Mouse (Mus musculus) liver, embryonic 16.5 days (tissue): ENCODE measurements around the gene Ikbkg. TPM values are rescaled to one million over a fixed set of nuclear protein-coding genes. Genes with fewer than 3 reads are reported as not detected.
"Not testable (repeated sequence)": the region's sequence is repeated elsewhere in the genome, so short reads cannot be mapped to it uniquely, and the experiment has no call there.

Source experiments
- ATAC-seq: fragments of 200-750 bp; cut with Nextera tagmentation; 2 replicates; pipeline ENCODE4 v1.8.0; 2017; ENCODE audit warnings: low read depth, mild to moderate bottlenecking, moderate number of reproducible peaks, moderate library complexity
- H3K27ac ChIP-seq: fragments of 300-500 bp; sonication (generic); 2 replicates; pipeline ENCODE4 v1.5.1; 2014; ENCODE audit warnings: mild to moderate bottlenecking, low read length
- H3K27me3 ChIP-seq: fragments of 300-500 bp; sonication (generic); 2 replicates; pipeline ENCODE4 v1.6.1; 2014; ENCODE audit warnings: low read depth, low read length, mixed read lengths; ENCODE audit not compliant: control insufficient read depth, insufficient read depth
- H3K36me3 ChIP-seq: fragments of 300-500 bp; sonication (generic); 2 replicates; pipeline ENCODE4 v1.6.1; 2014; ENCODE audit warnings: mild to moderate bottlenecking; ENCODE audit not compliant: control insufficient read depth, insufficient read depth
- H3K4me1 ChIP-seq: fragments of 300-500 bp; sonication (generic); 2 replicates; pipeline ENCODE4 v1.6.1; 2014; ENCODE audit warnings: low read depth, low read length, mixed read lengths; ENCODE audit not compliant: control insufficient read depth
- H3K4me2 ChIP-seq: fragments of 300-500 bp; sonication (generic); 2 replicates; pipeline ENCODE4 v1.6.1; 2014; ENCODE audit warnings: low read depth, low read length, mixed read lengths
- H3K4me3 ChIP-seq: fragments of 300-500 bp; sonication (generic); 2 replicates; pipeline ENCODE4 v1.5.1; 2014; ENCODE audit warnings: low read depth, mild to moderate bottlenecking, low read length
- H3K9ac ChIP-seq: fragments of 300-500 bp; sonication (generic); 2 replicates; pipeline ENCODE4 v1.6.1; 2014; ENCODE audit warnings: low read depth, low read length
- H3K9me3 ChIP-seq: fragments of 300-500 bp; sonication (generic); replicated peaks from 2 replicates; pipeline ENCODE4 v1.6.1; 2016; ENCODE audit warnings: low read length; ENCODE audit not compliant: control insufficient read depth
- WGBS: fragments of 180-500 bp; shearing (Covaris S2); extraction: QIAGEN DNeasy Blood & Tissue Kit; methylation state at CpG from one replicate; pipeline ENCODE4 v1.1.7; 2014; ENCODE audit not compliant: insufficient replicate concordance; 5-methylcytosine and 5-hydroxymethylcytosine counted together
- polyA plus RNA-seq: library from polyadenylated mRNA; unstranded; fragments of >200 nt; fragmentation: Nextera tagmentation; extraction: Ambion mirVana; gene quantifications from 2 replicates; pipeline ENCODE4 v1.2.1, GENCODE M21; 2015

Ikbkg gene
- polyA plus RNA-seq, 1 experiment from 2014 or later: 29.7 TPM

DNA sequence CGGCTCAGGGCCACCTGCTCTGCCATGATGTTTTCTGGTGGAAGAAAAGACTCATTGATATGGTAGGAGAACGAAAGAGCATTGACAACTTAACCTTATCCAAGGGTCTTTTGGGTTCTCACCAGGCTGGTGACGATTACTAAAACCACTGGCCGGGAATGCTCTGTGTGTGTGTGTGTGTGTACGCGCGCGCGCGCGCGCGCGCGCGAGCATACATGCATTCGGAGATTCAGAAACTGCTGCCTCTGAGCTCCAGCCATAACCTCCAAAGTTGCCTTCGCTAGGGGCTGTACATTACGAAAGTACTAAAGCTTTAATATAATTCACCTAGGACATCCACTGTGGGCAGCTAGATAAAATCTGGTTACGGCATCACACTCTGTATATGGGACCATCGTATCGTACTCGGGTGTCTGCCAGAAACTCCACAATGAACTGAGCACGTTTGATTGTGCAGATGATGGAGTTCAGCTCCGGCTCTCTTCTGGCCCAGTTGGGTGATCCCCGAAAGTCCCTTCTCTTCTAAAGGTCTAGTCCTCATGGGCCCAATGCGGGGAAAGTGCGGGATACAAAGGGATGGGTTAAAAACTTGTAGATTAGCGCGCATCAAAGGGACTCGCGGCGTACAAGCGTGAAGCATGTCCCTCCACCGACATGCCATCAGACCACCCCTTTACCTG is 35.2 kb downstream of the Ikbkg start:
- H3K9ac ChIP-seq: peak overlapping the region; percentile 70
- peak overlapping the region; percentile 65 for H3K4me3 ChIP-seq
- peak overlapping the region; percentile 69 for H3K4me2 ChIP-seq
- peaks cover 22% of the 10 kb centered on the region for H3K4me1 ChIP-seq
- no peaks in the 10 kb centered on the region for H3K27me3 ChIP-seq
- H3K27ac ChIP-seq: peak overlapping the region; percentile 61
- H3K9me3 ChIP-seq: no peaks in the 10 kb centered on the region
- WGBS: 24% methylated on average over 35 of the region's 35 CpGs
- peaks cover 6% of the 10 kb centered on the region for H3K36me3 ChIP-seq
- no peak for ATAC-seq

DNA sequence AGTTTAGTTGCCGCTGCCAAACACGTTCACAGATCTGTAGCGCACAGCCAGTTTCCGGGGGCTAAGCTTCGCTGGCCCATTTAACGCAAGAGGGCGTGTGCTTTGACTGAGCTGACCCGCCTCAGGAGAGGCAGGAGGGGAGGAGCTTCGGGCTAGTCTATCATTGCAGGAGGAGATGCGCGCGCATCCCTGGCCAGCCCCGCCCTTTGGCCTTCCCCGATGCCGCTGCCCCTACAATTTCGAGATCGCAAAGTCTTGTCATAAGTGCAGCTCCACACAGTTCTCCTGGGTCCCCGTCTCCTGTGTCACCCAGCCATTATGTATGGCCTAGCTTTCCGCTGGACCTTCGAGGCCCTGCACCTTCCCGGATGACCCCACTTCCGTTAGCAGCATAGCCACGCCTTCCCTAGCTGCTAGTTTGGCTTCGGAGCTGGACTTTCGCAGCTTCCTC is 35.8 kb downstream of the Ikbkg start, which contains the start of gene G6pdx:
Gene G6pdx, minus strand, starts transcription at position 369 of the 451 bp plus-strand sequence.
- Histone ChIP-seq H3K36me3 (peaks cover 6% of the 10 kb centered on the region), H3K27ac (peak within 1 kb of the TSS; percentile 89), H3K4me1 (peaks cover 20% of the 10 kb centered on the region), H3K27me3 (no peaks in the 10 kb centered on the region), H3K4me2 (peak within 1 kb of the TSS; percentile 70), H3K4me3 (peak within 1 kb of the TSS; percentile 65), H3K9me3 (no peaks in the 10 kb centered on the region), H3K9ac (peak within 1 kb of the TSS; percentile 70)
- 22% methylated on average over 25 of the region's 25 CpGs for WGBS
- peak; percentile 70 for ATAC-seq

DNA sequence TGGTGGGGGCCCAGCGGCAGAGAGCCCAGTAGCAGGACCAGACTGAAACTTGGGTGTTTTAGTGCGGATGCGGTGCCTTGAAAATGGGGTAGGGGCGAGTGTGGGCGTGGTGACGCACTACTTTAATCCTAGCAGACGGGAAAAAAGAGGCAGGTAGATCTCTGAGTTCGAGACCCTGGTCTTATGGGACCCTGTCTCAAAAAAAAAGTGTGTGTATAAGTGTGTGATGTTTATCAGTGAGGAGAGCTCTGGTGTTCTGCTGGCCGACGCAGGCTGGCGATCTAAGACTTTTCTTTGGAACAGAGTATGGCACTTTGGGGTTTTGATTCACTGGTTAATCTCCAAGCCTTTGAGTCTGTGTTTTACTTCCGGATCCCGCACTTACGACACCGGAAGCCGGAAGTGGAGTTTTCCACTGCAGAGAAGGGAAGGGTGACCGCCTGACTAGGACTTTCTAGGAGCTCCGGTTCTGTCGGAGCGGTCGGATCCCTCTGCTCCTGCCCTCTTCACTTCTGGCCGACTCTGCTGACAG is 36.3 kb downstream of the Ikbkg start:
- WGBS: 22% methylated on average over 22 of the region's 22 CpGs
- peak; percentile 37 for ATAC-seq

DNA sequence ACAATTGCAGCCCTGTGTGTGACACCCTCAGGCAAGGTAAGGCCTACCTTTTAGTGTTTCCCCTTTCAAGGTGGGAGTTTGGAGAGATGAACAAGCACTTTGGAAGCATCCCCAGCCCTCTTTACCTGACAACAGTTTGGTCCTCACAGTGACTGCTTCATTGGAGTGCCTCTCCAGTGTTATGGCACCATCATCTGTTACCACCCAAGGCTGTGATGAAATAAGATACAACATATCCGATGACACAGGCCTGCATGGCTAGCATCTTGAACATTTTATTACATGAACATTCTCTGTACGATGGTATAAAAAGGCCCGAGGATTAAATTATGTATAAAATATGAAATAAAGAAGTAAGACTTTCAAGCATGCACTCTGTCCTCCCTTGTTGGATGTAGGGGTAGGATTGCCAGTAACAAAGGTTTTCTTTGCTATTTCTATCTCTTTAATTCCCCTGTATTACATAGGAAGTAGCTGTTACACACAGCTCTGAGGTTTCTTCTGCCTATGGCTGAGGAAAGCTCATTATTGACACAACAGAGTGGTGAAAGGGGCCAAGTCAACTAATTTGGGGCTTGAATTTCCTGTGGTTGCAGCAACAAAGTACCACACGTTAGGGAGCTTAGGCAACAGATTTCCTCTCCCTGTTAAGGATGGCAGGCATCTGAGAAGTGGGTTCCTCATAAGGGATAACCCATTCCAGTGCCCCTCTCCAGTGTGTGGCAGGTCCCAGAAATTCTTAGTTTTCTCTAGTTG is 58.2 kb downstream of the Ikbkg start:
- H3K27me3 ChIP-seq: no peaks in the 10 kb centered on the region

More for the DNA sequence above, 36.3 kb downstream of the Ikbkg start:
- Histone ChIP-seq H3K4me2 (peak overlapping the region; percentile 70), H3K9me3 (no peaks in the 10 kb centered on the region), H3K9ac (peak overlapping the region; percentile 58), H3K36me3 (peaks cover 10% of the 10 kb centered on the region), H3K4me3 (peak overlapping the region; percentile 65), H3K4me1 (peaks cover 16% of the 10 kb centered on the region), H3K27me3 (no peaks in the 10 kb centered on the region), H3K27ac (peak overlapping the region; percentile 89)

DNA sequence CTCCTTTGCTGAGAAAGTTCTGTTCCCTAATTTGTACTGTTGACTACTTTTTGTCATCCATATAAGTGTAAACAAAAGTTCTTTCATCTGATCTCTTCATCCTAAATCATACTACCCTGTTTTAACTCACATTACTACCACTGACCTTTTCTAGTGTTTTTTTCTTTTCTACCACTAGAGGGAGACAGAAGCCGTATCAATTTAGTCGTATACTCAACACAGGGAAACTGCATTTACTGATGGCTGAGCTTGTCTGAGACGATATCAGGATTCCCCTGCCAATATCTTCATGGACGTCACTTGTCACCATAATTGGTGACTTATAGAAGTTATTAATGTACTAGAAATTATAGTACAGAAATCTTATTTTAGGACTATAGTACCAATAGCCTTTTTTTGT is 59.7 kb downstream of the Ikbkg start:
- Histone ChIP-seq H3K4me1 (no peaks in the 10 kb centered on the region), H3K4me3 (no peak overlapping the region), H3K27me3 (no peaks in the 10 kb centered on the region), H3K4me2 (no peak overlapping the region), H3K9ac (no peak overlapping the region), H3K9me3 (no peaks in the 10 kb centered on the region), H3K27ac (no peak overlapping the region), H3K36me3 (peaks cover 6% of the 10 kb centered on the region)
- 8% methylated on average over 4 of the region's 4 CpGs for WGBS
- ATAC-seq: no peak

More for the DNA sequence above, 58.2 kb downstream of the Ikbkg start:
- Histone ChIP-seq H3K4me3 (no peak overlapping the region), H3K4me2 (no peak overlapping the region), H3K36me3 (peaks cover 6% of the 10 kb centered on the region), H3K9me3 (no peaks in the 10 kb centered on the region), H3K27ac (no peak overlapping the region; the same call in 1 of the 2 replicates), H3K9ac (no peak overlapping the region), H3K4me1 (no peaks in the 10 kb centered on the region)
- WGBS: 52% methylated on average over 4 of the region's 4 CpGs
- ATAC-seq: no peak

DNA sequence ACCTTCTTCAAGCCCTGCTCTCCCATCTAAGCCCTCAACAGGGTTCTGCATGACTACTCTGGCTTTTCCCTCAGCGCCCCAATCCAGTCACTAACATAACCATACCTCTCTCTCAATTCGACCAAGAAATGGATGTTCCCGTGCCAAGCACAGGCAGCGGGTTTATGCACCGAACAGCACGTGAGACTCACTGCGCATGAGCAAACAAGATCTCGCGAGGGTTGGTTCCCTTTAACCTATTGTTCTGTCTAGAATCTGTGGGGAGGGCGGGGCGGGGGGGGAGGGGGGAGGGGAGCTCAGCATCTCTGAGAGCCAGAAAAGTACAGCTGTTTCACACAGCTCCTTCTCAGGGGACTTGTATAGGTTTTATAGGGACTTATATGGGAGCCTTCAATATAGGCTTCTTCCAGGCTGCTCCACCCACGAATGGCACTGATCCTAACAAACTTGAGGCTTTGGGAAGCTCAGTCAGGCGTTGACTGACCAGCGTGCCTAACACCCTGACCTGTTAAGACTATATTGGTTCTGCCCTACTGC is 88.3 kb downstream of the Ikbkg start, which contains the start of gene Gm6880:
Gene Gm6880, minus strand, starts transcription at position 51 of the 537 bp plus-strand sequence.
- H3K4me3 ChIP-seq, H3K9me3 ChIP-seq, H3K9ac ChIP-seq, ATAC-seq, H3K36me3 ChIP-seq, H3K4me1 ChIP-seq, H3K4me2 ChIP-seq, H3K27me3 ChIP-seq, H3K27ac ChIP-seq: not testable (repeated sequence)
- WGBS: 51% methylated on average over 14 of the region's 14 CpGs

DNA sequence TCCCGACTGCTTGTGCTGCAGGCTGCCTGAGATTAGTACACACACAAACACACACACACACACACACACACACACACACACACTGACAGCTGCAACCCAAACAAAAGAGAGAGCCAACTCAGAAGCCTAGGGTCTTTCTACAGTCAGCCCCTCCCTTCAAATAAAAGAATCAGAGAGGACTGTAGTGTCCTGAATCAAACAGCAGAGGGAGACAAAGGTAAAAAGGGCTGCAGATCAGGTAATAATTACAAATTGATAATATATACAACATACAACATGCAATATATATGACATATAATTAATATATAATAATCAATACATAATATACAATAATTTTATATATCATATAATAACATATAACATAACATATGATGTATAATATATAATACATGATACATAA is 104.0 kb downstream of the Ikbkg start:
- H3K36me3 ChIP-seq: no peaks in the 10 kb centered on the region
- no peak overlapping the region for H3K4me3 ChIP-seq
- H3K9me3 ChIP-seq: no peaks in the 10 kb centered on the region
- H3K27ac ChIP-seq: no peak overlapping the region
- H3K4me2 ChIP-seq: no peak overlapping the region
- H3K9ac ChIP-seq: no peak overlapping the region
- no peaks in the 10 kb centered on the region for H3K4me1 ChIP-seq
- 56% methylated on average over 1 of the region's 1 CpGs for WGBS
- no peaks in the 10 kb centered on the region for H3K27me3 ChIP-seq
- ATAC-seq: no peak
